Mouse (Mus musculus) neural tube, embryonic 14.5 days (tissue): ENCODE results near the gene Mboat2. TPM values are rescaled to one million over a fixed set of nuclear protein-coding genes. Genes with fewer than 3 reads are reported as not detected.

Experiments used
- ATAC-seq: fragments of 200-750 bp; cut with Nextera tagmentation; 2 replicates; pipeline ENCODE4 v1.8.0; 2017; ENCODE audit warnings: low read depth, mild to moderate bottlenecking, moderate TSS enrichment, moderate library complexity
- H3K27ac ChIP-seq: fragments of 300-500 bp; sonication (generic); 2 replicates; pipeline ENCODE4 v1.5.1; 2014; ENCODE audit warnings: low read depth, mild to moderate bottlenecking, control low read depth, low read length, moderate library complexity, mixed read lengths
- H3K27me3 ChIP-seq: fragments of 300-500 bp; sonication (generic); 2 replicates; pipeline ENCODE4 v1.6.1; 2014; ENCODE audit warnings: low read length; ENCODE audit not compliant: control insufficient read depth, insufficient read depth
- H3K36me3 ChIP-seq: fragments of 300-500 bp; sonication (generic); 2 replicates; pipeline ENCODE4 v1.6.1; 2014; ENCODE audit warnings: low read length, mixed read lengths; ENCODE audit not compliant: control insufficient read depth, insufficient read depth
- H3K4me1 ChIP-seq: fragments of 300-500 bp; sonication (generic); 2 replicates; pipeline ENCODE4 v1.6.1; 2014; ENCODE audit warnings: low read length; ENCODE audit not compliant: control insufficient read depth, insufficient read depth
- H3K4me2 ChIP-seq: fragments of 300-500 bp; sonication (generic); 2 replicates; pipeline ENCODE4 v1.6.1; 2014; ENCODE audit warnings: mild to moderate bottlenecking, low read depth, low read length, control low read depth
- H3K4me3 ChIP-seq: fragments of 300-500 bp; sonication (generic); 2 replicates; pipeline ENCODE4 v1.5.1; 2014; ENCODE audit warnings: low read depth, low read length, control low read depth, mixed read lengths
- H3K9ac ChIP-seq: fragments of 300-500 bp; sonication (generic); replicated peaks from 2 replicates; pipeline ENCODE4 v1.6.1; 2014; ENCODE audit warnings: low read depth, mild to moderate bottlenecking, control low read depth, low read length, mixed read lengths
- H3K9me3 ChIP-seq: fragments of 300-500 bp; sonication (generic); 2 replicates; pipeline ENCODE4 v1.6.1; 2016; ENCODE audit warnings: low read length; ENCODE audit not compliant: control insufficient read depth
- WGBS: fragments of 180-500 bp; shearing (Covaris S2); extraction: QIAGEN DNeasy Blood & Tissue Kit; methylation state at CpG from one replicate; pipeline ENCODE4 v1.1.7; 2014; 5-methylcytosine and 5-hydroxymethylcytosine counted together
- polyA plus RNA-seq: library from polyadenylated mRNA; unstranded; fragments of >200 nt; fragmentation: Nextera tagmentation; extraction: Ambion mirVana; gene quantifications from 2 replicates; pipeline ENCODE4 v1.2.1, GENCODE M21; 2014

The Mboat2 gene
- polyA plus RNA-seq, 1 experiment from 2014 or later, result 80.5 TPM

- H3K4me2 ChIP-seq, result no peak overlapping the region
- no peak overlapping the region for H3K9ac ChIP-seq
- WGBS, result 77% methylated on average over 13 of the region's 13 CpGs
- no peak overlapping the region for H3K27ac ChIP-seq
- no peaks in the 10 kb centered on the region for H3K4me1 ChIP-seq
- ATAC-seq, result no peak
- no peaks in the 10 kb centered on the region for H3K27me3 ChIP-seq
- peaks cover 80% of the 10 kb centered on the region for H3K36me3 ChIP-seq
- no peaks in the 10 kb centered on the region for H3K9me3 ChIP-seq
- H3K4me3 ChIP-seq, result no peak overlapping the region
These were observed 182.2 kb downstream of the Mboat2 start for GRCm38 (mm10) chr12:25012555-25013540.

Other genes with a start within 250 kb of the Mboat2 start
- 13.3 and 18.8 TPM in 2 replicates for gene Klf11, start 179.6 kb upstream of the Mboat2 start, polyA plus RNA-seq
- gene Cys1, start 149.1 kb upstream of the Mboat2 start, polyA plus RNA-seq, result 1.3 and 2.2 TPM in 2 replicates
- 26.1 and 31.2 TPM in 2 replicates for gene Rrm2, start 122.6 kb upstream of the Mboat2 start, polyA plus RNA-seq
- 171 and 197 TPM in 2 replicates for gene Kidins220, start 144.0 kb downstream of the Mboat2 start, polyA plus RNA-seq